Mouse (Mus musculus) heart, adult 8-10 months (tissue): Measurements from ENCODE around the gene Mon2. TPM values are rescaled to one million over a fixed set of nuclear protein-coding genes. Genes with fewer than 3 reads are reported as not detected.

Experiments
- DNase-seq: peaks from one replicate; pipeline ENCODE4 v3.0.0; 2022; ENCODE audit warnings: low spot score
- total RNA-seq, 4 experiments: library from RNA; stranded (reverse); gene quantifications; 2 replicates each; pipeline ENCODE4 v1.2.4; 2022

The Mon2 gene
- 10 to 100 TPM; 36.2 to 47.2 (median 40.1) TPM for total RNA-seq

DNA sequence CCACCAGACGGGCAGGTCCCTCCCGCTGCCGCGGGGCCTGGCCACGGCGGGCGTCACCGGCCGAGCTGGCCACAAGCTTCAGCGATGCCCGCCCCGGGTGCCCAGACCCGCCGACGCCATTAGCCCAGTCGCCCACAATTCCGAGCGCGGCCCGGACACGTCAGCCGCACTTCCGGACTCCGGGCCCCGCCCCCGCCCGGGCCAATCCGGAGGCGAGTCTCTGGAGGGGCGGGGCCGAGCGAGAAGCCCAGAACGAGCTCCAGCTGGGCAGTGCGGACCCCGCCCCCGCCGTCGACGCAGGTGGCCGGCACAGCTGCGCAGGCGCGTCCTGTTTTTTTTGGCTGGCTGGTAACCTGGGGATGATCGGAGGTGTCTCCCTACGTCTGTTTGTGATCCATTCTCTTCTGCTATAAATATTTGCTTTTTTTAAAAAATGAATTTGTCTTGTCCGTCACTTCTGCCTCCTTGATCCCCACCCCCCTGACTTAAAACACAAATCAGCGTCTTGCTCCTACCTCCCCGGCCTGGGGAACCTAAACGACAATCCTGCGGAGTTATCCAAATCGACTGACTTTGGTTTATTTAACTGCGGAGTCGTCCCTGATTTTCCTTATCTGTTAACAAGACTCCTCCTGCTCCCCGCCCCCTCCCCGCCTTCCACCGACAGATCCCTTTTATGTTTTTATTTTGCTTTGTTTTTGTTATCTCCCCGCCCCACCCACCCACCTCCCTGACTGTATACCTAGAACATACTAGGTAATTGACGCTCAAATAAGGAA lies at the start of gene Mon2:
Gene Mon2, minus strand, starts transcription at position 261 of the 779 bp plus-strand sequence.
- peak; percentile 95 for DNase-seq

DNA sequence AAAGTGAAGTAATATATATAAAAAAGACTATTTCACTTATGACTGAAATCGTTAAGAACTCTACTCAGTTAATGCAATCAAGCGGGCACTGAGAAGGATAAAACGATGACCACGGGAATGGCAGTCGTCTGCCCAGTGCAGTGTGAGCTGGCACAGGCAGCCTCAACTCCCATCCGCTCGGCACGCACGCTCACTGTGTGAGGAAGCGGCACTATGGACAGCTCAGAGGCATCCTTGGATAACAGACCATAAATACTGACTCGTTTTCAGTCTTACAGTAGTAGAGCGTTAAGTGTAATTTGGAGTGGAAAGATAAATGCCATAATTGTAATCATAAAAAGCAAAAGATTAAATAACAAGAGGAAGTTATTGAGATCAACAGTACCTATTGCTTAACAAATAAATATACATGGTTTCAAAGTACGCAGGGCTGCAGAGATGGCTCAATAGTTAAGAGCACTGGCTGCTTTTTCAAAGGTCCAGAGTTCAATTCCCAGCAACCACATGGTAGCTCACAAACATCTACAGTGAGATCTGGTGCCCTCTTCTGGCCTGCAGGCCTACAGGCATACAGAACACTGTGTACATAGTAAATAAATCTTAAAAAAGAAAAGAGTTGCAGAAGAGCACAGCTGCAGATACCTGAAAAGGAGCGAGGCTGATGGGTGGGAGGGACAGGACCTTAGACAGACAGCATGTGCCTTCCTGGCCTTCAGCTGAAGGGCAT lies 44.5 kb upstream of the Mon2 start:
- DNase-seq = no peak

DNA sequence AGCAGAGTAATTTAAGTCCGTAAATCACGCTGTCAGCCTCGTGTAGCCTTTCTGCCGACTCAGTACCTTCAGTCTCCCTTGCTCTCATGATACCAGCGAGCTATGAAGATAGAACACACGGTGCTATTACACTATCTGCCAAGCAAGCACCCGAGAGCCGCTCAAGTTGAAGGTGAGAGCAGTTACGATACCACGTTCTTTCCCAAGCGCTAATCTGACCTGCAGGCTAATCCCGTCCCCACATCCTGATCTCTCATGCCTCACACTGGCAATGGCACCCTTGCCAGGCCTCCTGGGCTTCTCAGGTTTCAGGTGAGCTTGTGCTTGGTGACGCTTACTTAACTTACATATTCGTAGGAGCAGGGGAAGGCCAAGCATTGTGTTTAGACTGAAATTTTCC lies 40.6 kb upstream of the Mon2 start:
- DNase-seq = no peak

DNA sequence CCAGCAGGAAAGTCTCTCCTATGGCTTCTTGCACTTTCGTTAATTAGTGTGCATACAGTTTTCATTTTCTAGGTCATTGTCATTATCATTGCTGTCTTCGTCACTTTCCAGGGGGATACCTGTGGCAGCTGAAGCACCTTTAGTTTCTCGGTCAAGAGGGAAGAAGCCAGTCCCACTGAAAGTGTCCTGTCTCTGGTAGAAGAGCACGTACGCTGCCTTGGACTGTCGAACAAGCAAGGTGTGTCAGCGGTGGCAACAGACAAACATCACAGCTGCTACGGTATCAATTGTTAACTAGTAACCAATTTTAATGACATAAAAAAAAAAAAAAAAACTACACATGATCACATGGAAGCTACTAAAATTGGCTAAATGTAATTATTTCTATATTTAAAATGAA lies 37.2 kb upstream of the Mon2 start:
- no peak for DNase-seq

GRCm38 (mm10) chr10:123112787-123113168 lies 36.5 kb upstream of the Mon2 start:
- no peak for DNase-seq

- DNase-seq = no peak
Observed at GRCm38 (mm10) chr10:123112056-123112786, 35.9 kb upstream of the Mon2 start.

- no peak for DNase-seq
Observed at GRCm38 (mm10) chr10:123110548-123110947, 34.2 kb upstream of the Mon2 start.

DNA sequence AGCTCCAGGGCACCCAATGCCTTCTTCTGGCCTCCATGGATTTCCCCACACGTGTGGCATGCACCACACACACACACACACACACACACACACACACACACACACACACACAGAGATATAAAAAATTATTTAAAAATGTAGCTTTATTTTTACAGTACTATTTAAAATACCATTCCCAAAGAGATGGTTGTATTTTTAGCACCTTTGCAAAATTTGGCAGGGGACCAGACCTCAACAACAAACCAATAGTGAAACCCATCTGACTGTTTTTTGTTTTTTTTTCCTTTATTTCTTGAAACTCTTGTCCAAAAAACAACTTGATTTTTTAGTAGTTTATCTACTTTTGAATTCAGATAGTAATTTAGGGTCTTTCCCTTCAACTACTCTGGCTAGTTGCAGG lies 32.2 kb upstream of the Mon2 start:
- DNase-seq = no peak

- DNase-seq = no peak
Observed at GRCm38 (mm10) chr10:123108121-123108520, 31.8 kb upstream of the Mon2 start.

- no peak for DNase-seq
Observed at GRCm38 (mm10) chr10:123101303-123101702, 25.0 kb upstream of the Mon2 start.

DNA sequence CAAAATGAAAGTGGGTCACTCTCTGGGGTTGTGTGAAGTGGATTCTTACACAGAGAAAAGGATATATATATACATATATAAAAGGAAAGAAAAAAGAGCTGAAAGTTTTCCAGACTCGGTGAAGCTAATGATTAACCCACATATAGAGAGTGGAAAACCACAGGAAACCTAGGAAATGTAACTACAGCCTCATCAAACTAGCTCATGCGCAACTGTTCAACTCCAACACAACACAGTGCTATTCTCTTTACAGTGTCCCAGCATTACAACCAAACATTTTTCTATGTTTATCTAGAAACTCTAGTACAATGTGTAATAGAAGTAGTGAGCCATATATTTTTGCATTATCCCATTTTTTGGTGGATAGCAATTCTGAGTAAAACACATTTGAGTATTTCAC lies 24.3 kb upstream of the Mon2 start:
- no peak for DNase-seq

GRCm38 (mm10) chr10:123094504-123094903 lies 18.2 kb upstream of the Mon2 start:
- DNase-seq = no peak

DNA sequence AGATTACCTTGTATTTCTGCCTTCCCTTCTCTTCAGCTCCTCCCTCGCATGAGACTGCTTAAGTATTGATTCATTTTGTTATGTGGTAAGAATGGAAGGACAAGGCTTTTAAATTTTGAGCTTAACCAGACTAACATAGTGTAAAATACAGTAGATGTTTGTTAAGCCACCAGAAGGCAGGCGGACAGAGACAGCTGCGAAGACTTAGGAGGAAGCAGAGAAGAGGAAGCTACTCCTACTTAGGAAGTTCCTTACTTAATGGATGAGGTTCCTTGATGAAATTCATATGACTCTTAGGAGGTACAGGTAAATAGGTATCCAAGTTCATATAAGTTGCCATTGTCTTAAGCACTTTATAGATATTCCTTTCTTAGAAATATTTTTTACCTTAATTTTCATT lies 16.3 kb upstream of the Mon2 start:
- no peak for DNase-seq

- peak; percentile 40 for DNase-seq
Observed at GRCm38 (mm10) chr10:123091737-123092136, 15.4 kb upstream of the Mon2 start.

DNA sequence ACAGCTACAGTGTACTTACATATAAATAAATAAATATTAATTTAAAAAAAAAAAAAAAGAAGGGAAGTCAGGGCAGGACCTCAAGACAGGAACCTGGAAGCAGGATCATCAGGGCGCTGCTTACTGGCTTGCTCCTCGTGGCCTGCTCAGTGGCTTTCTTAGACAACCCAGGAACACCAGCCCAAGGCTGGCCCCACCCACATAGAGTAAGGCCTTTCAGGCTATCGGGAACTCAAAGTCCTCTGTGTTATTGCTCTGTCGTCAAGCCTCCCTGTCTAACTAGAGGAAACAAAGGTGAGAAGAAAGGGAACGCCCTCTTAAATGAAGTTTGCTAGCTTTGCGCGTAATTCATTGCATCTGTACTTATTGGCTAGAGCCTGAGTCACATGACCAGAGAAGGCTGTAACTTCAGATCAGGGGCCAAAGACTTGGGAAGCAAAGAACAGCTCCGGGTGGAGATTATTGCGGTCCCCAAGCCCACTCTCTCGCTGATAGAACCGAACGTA lies 13.2 kb upstream of the Mon2 start:
- DNase-seq = no peak

GRCm38 (mm10) chr10:123086847-123087246 lies 10.5 kb upstream of the Mon2 start:
- DNase-seq = no peak

DNA sequence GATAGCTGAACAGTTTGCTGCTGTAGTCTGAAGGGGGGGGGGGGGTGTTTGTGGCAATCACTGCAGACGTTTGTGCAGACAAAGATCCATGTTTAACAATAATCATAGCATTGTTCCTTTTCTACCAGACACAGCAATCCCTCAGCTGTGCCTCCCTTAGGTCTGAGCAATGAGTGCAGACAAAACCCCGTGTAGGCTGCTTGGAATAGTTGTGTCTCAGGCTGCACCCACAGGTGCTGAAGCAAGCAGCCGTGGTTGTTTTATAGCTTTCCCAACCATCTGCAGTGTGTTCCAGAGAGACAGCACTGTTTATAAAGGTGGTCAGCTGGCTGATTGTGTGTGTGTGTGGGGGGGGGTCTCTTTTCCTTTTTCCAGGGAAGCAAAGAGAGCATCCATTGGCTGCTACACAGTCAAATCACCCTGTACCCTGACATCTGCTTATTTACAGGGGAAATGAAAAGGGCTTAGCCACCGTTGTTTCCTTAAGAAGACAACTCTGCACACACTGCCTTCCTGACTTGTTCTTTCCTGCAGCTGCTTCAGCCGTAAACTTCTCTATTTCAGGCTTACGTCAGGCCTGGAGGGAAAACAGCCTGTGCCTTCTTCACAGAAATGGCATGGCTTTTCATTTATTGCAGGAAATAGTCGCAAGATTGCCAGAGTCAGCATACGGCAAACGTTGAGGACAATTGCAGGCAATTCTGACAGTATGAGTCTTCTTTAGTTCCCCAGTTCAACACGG lies 8.8 kb upstream of the Mon2 start:
- DNase-seq = peak; percentile 54

DNA sequence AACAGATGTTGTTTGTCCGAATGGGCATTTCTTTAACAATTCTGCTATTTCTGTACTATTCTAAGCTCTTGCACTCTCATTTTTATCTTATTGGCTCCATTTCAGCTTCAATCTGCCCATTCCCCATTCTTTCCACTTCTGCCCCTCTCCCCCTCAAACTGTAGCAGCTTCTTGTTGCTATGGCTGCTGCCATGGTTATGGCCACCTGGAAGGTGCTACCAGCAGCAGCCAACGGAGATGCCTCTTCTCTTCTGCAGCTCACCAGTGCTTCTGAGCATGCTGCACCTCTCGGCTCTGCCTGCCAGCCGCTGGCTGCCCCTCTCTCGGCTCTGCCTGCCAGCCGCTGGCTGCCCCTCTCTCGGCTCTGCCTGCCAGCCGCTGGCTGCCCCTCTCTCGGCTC lies 8.0 kb upstream of the Mon2 start:
- DNase-seq = no peak

DNA sequence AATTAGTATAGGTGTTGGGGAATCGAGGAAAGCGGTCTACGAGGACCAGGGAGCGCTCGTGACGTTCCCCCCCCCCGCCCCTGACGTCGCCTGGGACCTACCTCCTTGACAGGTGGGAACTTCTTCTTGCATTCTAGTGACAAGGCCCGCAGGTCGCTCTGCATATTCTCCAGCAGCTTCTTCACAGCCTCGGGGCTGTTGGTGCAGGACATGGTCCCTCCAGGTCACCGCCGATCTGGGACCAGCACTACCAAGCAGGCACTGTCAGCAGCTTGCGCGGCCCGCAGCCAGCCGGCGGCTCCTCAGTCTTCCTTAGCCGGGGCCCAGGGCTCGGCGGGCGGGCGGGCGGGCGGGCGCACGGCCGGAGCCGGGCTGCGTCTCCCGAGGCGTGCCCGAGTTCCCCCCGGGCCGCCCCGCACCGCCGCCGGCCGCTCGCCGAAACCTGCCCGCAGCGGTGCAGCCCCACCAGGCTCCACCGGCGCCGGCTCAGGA lies 508 bp downstream of the Mon2 start:
- DNase-seq = no peak

- no peak for DNase-seq
Observed at GRCm38 (mm10) chr10:123071997-123072396, 4.3 kb downstream of the Mon2 start.

- DNase-seq = no peak
Observed at GRCm38 (mm10) chr10:123063021-123063420, 13.3 kb downstream of the Mon2 start.
